In genomic region chr2:91649553-91650359, GRCm38 (mm10) we compare ENCODE assay signal across 8 mouse cellular contexts. TPM values are rescaled to one million over a fixed set of nuclear protein-coding genes. Genes with fewer than 3 reads are reported as not detected.
DNase-seq lines count a peak whose midpoint lies in the region; ATAC-seq lines count a peak whose summit lies in the region.

TSS of gene Zfp408 (minus strand) at chr2:91649791.
TSS of gene Arhgap1 (plus strand) at chr2:91649860.

- DNase-seq in adrenal gland, adult (ENCODE audit: inconsistent age in 2 of 2, low spot score in 1 of 2), result peak; percentile 97 to 99
- peak; percentile 99 for DNase-seq in embryo, embryonic 10.5 days (ENCODE audit: low spot score)
- DNase-seq in gastrocnemius, postnatal 14 days, result peak; percentile 97
- DNase-seq in left cerebral cortex, postnatal 10 days (ENCODE audit: extremely low spot score in 1 of 2, low spot score in 2 of 2), result peak; percentile 98
- peak; percentile 91 for DNase-seq in right cerebral cortex, postnatal 25 days
- DNase-seq in urinary bladder, postnatal 4 days (ENCODE audit: low spot score in 2 of 2), result peak; percentile 94 to 98

- intact Hi-C loops in gastrocnemius, postnatal 14 days (cut with DNase I; ENCODE audit: low total_unique reads), result no loop called here
- intact Hi-C loops in left cerebral cortex, postnatal 10 days (cut with DNase I), result no loop called here

- ATAC-seq in inflammation-experienced regulatory T-cells, adult 6 months, result peak; percentile 96
- ATAC-seq in megakaryocyte-erythroid progenitor cell, adult 5-6 weeks (replicated peaks; ENCODE audit: low FRiP score, low TSS enrichment, poor library complexity, severe bottlenecking), result peak; percentile 90

RNA-seq across cellular contexts. Expression of gene Zfp408, which starts in this region (rescaled TPM):
- 1 to 10 TPM; 3.1 to 3.8 TPM for total RNA-seq in gastrocnemius, postnatal 14 days (2021)
- polyA plus RNA-seq in inflammation-experienced regulatory T-cells, adult 6 months (2017; shearing (Covaris generic)), result 10 to 100 TPM in 2 of 3 experiments, 1 to 10 TPM in 1; 5.6 to 16.3 (median 12.4) TPM
- total RNA-seq in left cerebral cortex, postnatal 10 days (2021), result 10 to 100 TPM; 16.7 to 17.6 TPM
- total RNA-seq in megakaryocyte-erythroid progenitor cell, adult 5-6 weeks (2014; fragmentation: Nextera tagmentation), result 17.5 and 18.0 TPM in 2 replicates
- 4.9 and 6.7 TPM in 2 replicates for total RNA-seq in megakaryocyte-erythroid progenitor cell, adult 5-6 weeks (2017)

RNA-seq across cellular contexts. Expression of gene Arhgap1, which starts in this region (rescaled TPM):
- 10 to 100 TPM; 17.9 to 19.6 TPM for total RNA-seq in gastrocnemius, postnatal 14 days (2021)
- polyA plus RNA-seq in inflammation-experienced regulatory T-cells, adult 6 months (2017; shearing (Covaris generic)), result 100 to 1,000 TPM; 133 to 161 (median 149) TPM
- total RNA-seq in left cerebral cortex, postnatal 10 days (2021), result 10 to 100 TPM; 80.2 to 81.5 TPM
- 42.7 and 48.6 TPM in 2 replicates for total RNA-seq in megakaryocyte-erythroid progenitor cell, adult 5-6 weeks (2014; fragmentation: Nextera tagmentation)
- 25.8 and 38.7 TPM in 2 replicates for total RNA-seq in megakaryocyte-erythroid progenitor cell, adult 5-6 weeks (2017)

Comparison
In these comparisons a context has a peak if more than half of its experiments do, and no peak if none do; other contexts are left out.
1. Peak in every context shown above with its lines: DNase-seq and ATAC-seq.